Mouse (Mus musculus) stomach, embryonic 14.5 days (tissue): Measurements from ENCODE around the gene Ttc26. TPM values are rescaled to one million over a fixed set of nuclear protein-coding genes. Genes with fewer than 3 reads are reported as not detected.
A peak's percentile ranks its signal among the peaks of the same experiment; 100 is the strongest.
"Not testable (repeated sequence)": the region's sequence is repeated elsewhere in the genome, so short reads cannot be mapped to it uniquely, and the experiment has no call there.

Experiments
- ATAC-seq: fragments of 200-750 bp; cut with Nextera tagmentation; 2 replicates; pipeline ENCODE4 v1.8.0; 2017; ENCODE audit warnings: low read depth, moderate TSS enrichment; ENCODE audit not compliant: insufficient number of reproducible peaks, insufficient read depth, low FRiP score
- H3K27ac ChIP-seq: fragments of 300-500 bp; sonication (generic); 2 replicates; pipeline ENCODE4 v1.5.1; 2014; ENCODE audit warnings: mild to moderate bottlenecking, low read length, moderate library complexity, mixed read lengths
- H3K27me3 ChIP-seq: fragments of 300-500 bp; sonication (generic); 2 replicates; pipeline ENCODE4 v1.6.1; 2014; ENCODE audit warnings: low read length, control low read depth, mixed read lengths; ENCODE audit not compliant: control insufficient read depth, insufficient read depth
- H3K36me3 ChIP-seq: fragments of 300-500 bp; sonication (generic); 2 replicates; pipeline ENCODE4 v1.6.1; 2014; ENCODE audit warnings: mild to moderate bottlenecking, control low read depth, low read length, moderate library complexity, mixed read lengths; ENCODE audit not compliant: control insufficient read depth, insufficient read depth
- H3K4me1 ChIP-seq: fragments of 300-500 bp; sonication (generic); 2 replicates; pipeline ENCODE4 v1.6.1; 2014; ENCODE audit warnings: low read length, control low read depth, mixed read lengths; ENCODE audit not compliant: control insufficient read depth, insufficient read depth
- H3K4me2 ChIP-seq: fragments of 300-500 bp; sonication (generic); replicated peaks from 2 replicates; pipeline ENCODE4 v1.6.1; 2014; ENCODE audit warnings: low read depth, low read length, control low read depth
- H3K4me3 ChIP-seq: fragments of 300-500 bp; sonication (generic); 2 replicates; pipeline ENCODE4 v1.5.1; 2014; ENCODE audit warnings: low read depth, low read length, control low read depth
- H3K9ac ChIP-seq: fragments of 300-500 bp; sonication (generic); replicated peaks from 2 replicates; pipeline ENCODE4 v1.6.1; 2014; ENCODE audit warnings: low read depth, mild to moderate bottlenecking, control low read depth, low read length, moderate library complexity, mixed read lengths
- H3K9me3 ChIP-seq: fragments of 300-500 bp; sonication (generic); 2 replicates; pipeline ENCODE4 v1.6.1; 2016; ENCODE audit warnings: low read depth, low read length, control low read depth; ENCODE audit not compliant: control insufficient read depth
- WGBS: fragments of 180-500 bp; shearing (Covaris S2); extraction: QIAGEN DNeasy Blood & Tissue Kit; methylation state at CpG from one replicate; pipeline ENCODE4 v1.1.7; 2014; 5-methylcytosine and 5-hydroxymethylcytosine counted together
- polyA plus RNA-seq: library from polyadenylated mRNA; unstranded; fragments of >200 nt; fragmentation: Nextera tagmentation; extraction: Ambion mirVana; gene quantifications from 2 replicates; pipeline ENCODE4 v1.2.1, GENCODE M21; 2014

Gene Ttc26
- polyA plus RNA-seq, 1 experiment from 2014 or later = 6.9 TPM

DNA sequence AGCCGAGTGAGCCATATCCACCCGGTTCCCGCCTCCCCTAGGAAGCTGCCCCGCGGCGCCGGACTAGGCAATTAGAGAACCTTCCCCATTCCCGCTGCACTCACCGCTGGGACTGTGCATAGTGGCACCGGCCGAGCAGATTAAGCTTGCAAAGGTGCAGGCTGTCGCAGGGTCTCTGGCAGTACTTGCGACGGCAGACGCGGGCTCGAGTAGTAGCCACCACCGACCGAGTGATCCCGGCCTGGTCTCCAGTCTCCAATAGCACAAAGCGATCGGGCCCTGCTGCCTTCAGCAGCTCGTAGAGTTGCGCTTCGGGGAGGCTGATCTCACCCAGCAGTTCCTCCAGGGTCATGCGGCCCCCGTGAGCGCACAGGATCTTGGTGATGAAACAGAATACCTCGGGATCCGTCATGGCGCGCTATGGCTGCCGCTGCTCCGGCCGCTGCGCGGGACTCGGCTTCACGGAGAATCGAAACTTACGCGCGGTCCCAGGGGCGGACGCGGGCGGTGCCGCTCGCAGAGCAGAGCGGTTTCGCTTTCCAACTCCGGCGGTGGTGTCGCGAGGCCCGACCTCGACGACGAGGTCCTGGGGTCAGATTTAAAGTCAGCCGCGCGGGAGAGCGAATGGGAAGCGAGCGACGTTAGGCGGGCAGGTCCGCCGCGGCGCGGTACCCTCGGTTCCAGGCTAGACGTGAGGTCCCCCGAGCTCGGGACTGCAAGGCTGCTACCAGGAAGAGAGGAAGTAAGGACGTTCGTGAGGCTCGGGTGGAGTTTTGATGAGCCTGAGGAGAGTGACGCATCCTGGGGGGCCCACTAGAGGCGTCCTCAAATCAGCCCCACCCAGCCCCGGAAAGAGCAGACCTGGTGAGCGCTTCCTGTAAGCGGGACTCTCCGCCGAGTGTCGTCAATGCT lies 27.2 kb upstream of the Ttc26 start, which contains the start of gene Zc3hav1:
Gene Zc3hav1 (minus strand): TSS at position 793 of the 912 bp plus-strand sequence.
- Histone ChIP-seq H3K4me2 (peak within 1 kb of the TSS; percentile 55), H3K9ac (peak within 1 kb of the TSS; percentile 47), H3K36me3 (no peaks in the 10 kb centered on the region), H3K27me3 (peaks cover 7% of the 10 kb centered on the region), H3K9me3 (no peaks in the 10 kb centered on the region), H3K27ac (peak within 1 kb of the TSS; percentile 16; the same call in 1 of the 2 replicates), H3K4me3 (peak within 1 kb of the TSS; percentile 70), H3K4me1 (no peaks in the 10 kb centered on the region; the same call in 1 of the 2 replicates)
- under 1% methylated on average over 87 of the region's 87 CpGs for WGBS
- peak; percentile 86 for ATAC-seq

DNA sequence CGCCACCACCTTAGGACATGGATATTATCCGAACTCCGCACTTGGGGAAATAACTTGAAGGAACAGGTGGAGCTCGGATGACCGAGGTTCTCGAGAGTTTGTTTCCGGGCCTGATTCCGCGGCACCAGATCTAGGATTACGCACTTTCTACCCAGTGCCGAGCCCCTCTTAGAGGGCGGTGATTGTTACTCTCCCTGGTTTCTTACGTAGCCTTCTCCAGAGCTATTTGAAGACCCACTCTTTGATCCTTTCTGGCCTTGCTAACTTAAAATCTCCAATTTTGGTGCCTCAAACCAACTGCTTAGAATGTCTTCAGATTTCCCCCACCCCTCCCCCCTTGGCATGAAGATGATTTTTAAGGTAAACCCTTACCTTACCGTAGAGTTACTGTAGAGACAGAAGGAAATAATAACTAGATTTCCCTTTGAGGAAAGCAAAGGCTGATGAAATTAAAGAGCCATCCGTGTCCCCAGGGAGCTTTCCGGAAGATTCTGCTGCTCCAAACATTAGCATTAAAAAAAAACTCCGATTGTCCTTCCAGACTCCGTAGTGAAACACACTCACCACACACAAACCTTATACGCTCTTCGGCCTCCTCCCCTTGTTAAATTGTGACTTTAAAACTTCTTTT lies 26.4 kb upstream of the Ttc26 start:
- no peak for ATAC-seq
- H3K9ac ChIP-seq = no peak overlapping the region
- H3K36me3 ChIP-seq = no peaks in the 10 kb centered on the region
- H3K9me3 ChIP-seq = no peaks in the 10 kb centered on the region
- H3K27ac ChIP-seq = no peak overlapping the region
- no peaks in the 10 kb centered on the region; the same call in 1 of the 2 replicates for H3K4me1 ChIP-seq
- peak overlapping the region; percentile 70 for H3K4me3 ChIP-seq
- H3K27me3 ChIP-seq = peaks cover 7% of the 10 kb centered on the region
- 3% methylated on average over 20 of the region's 20 CpGs for WGBS
- peak overlapping the region; percentile 55 for H3K4me2 ChIP-seq

DNA sequence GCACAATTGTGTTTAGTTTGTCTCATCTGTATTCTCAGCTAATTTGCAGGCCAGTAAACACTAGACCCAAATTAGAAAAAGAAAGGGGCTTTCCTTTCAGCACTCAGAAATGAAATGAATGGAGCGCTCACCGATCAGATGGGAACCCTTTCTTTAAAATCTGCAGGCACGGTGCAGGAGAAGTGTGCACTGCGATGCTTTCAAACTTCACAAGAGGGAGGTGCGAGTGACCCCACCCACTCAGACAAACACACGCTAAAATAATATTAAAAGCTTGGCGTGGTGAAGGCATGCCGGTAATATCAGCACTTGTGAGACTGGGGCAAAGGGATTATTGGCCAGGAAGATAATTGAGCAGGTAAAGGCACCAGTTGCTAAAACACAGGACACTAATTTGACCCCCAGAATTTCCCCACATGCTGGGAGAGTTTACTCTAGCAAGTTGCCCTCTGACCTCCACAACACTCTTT lies 25.9 kb upstream of the Ttc26 start:
- H3K27ac ChIP-seq = no peak overlapping the region

DNA sequence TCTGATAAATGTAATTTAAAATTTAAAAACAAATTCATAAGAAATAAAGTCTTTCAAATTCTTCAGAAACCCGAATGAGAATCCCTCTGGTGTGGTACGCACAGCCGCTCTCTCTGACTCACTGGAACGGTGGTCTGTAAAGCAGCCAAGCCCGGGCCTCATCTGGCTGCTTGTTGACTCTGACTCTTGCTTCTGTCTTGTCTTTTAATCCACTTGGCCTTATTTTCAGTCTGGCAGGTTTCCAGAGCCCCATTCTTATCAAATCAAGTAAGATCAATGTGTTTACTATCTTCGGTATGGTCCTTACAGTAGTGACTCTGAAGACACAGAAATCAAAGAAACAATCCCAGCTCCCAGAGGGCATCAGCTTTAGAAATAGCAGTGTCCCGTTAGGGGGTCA lies 25.4 kb upstream of the Ttc26 start:
- Histone ChIP-seq H3K4me3 (no peak overlapping the region), H3K4me2 (no peak overlapping the region), H3K27me3 (peaks cover 7% of the 10 kb centered on the region), H3K9ac (no peak overlapping the region), H3K36me3 (no peaks in the 10 kb centered on the region), H3K4me1 (no peaks in the 10 kb centered on the region; the same call in 1 of the 2 replicates), H3K27ac (no peak overlapping the region), H3K9me3 (no peaks in the 10 kb centered on the region)
- WGBS = 16% methylated on average over 7 of the region's 7 CpGs
- ATAC-seq = no peak

More for the DNA sequence above, 25.9 kb upstream of the Ttc26 start:
- H3K9me3 ChIP-seq = no peaks in the 10 kb centered on the region
- H3K4me2 ChIP-seq = peak overlapping the region; percentile 55; the same call in 1 of the 2 replicates
- H3K4me3 ChIP-seq = peak overlapping the region; percentile 70; the same call in 1 of the 2 replicates
- H3K4me1 ChIP-seq = no peaks in the 10 kb centered on the region; the same call in 1 of the 2 replicates
- H3K9ac ChIP-seq = no peak overlapping the region
- H3K36me3 ChIP-seq = no peaks in the 10 kb centered on the region
- WGBS = 4% methylated on average over 8 of the region's 8 CpGs
- H3K27me3 ChIP-seq = peaks cover 7% of the 10 kb centered on the region
- ATAC-seq = no peak

DNA sequence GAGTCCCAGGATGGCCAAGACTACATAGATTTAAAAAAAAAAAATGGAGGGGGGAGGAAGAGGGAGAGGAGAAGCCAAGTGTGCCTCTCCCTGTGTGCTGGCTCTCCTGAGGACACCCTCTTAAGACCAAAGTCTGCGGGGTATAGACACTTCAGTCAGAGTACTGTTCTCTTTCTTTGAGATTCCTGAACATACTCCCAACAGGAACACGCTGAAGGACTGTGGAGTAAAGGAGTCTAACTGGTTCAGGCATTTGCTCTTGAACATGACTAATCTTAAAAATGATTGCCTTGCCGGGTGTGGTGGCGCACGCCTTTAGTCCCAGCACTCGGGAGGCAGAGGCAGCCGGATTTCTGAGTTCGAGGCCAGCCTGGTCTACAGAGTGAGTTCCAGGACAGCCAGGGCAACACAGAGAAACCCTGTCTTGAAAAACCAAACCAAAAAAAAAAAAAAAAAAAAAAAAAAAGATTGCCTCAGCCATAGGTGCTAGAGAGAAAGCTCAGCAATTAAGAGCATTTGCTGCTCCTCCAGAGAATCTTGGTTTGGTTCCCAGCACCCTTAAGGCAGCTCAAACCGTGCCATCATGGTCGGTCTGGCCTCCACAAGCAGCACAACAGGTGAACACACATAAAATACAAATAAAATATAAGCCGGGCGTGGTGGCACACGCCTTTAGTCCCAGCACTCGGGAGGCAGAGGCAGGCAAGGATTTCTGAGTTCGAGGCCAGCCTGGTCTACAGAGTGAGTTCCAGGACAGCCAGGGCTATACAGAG lies 24.4 kb upstream of the Ttc26 start:
- not testable (repeated sequence) for ATAC-seq, H3K4me3 ChIP-seq, H3K27me3 ChIP-seq, H3K36me3 ChIP-seq, H3K27ac ChIP-seq, H3K9ac ChIP-seq, H3K9me3 ChIP-seq, H3K4me2 ChIP-seq, H3K4me1 ChIP-seq
- 80% methylated on average over 15 of the region's 15 CpGs for WGBS

DNA sequence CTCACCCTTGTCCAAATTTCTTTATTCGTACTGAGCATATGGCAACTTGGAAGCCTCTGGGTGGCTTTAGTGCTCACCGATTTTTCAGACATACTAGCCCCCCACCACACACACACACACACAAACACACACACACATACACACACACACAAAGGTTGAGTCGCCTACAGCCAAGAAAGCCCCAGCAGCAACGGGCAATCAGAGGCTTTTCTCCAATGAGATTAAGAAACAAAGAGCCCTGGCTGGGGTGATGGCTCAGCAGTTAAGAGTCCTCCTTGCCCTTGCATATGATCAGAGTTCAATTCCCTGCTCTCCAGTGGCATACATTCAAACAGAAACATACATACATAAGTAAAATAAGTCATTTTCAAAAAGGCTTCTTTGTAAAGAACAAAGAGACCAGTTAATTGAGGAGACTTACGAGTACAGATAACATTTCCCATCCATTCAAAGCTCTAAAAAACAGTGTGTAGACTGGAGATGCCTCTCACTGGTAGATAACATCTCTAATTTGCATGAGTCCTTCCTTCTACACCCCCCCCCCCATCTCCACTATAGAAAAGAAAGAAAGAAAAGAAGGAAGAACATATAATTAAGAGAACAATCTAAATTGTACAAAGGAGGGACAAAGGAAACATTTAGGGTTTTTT lies 23.5 kb upstream of the Ttc26 start:
- H3K4me1 ChIP-seq = no peaks in the 10 kb centered on the region; the same call in 1 of the 2 replicates
- H3K4me2 ChIP-seq = no peak overlapping the region
- H3K9me3 ChIP-seq = no peaks in the 10 kb centered on the region
- no peaks in the 10 kb centered on the region for H3K36me3 ChIP-seq
- 70% methylated on average over 5 of the region's 5 CpGs for WGBS
- no peak overlapping the region for H3K9ac ChIP-seq
- no peak for ATAC-seq
- H3K27ac ChIP-seq = no peak overlapping the region
- H3K4me3 ChIP-seq = no peak overlapping the region
- H3K27me3 ChIP-seq = peaks cover 3% of the 10 kb centered on the region; the same call in 1 of the 2 replicates

DNA sequence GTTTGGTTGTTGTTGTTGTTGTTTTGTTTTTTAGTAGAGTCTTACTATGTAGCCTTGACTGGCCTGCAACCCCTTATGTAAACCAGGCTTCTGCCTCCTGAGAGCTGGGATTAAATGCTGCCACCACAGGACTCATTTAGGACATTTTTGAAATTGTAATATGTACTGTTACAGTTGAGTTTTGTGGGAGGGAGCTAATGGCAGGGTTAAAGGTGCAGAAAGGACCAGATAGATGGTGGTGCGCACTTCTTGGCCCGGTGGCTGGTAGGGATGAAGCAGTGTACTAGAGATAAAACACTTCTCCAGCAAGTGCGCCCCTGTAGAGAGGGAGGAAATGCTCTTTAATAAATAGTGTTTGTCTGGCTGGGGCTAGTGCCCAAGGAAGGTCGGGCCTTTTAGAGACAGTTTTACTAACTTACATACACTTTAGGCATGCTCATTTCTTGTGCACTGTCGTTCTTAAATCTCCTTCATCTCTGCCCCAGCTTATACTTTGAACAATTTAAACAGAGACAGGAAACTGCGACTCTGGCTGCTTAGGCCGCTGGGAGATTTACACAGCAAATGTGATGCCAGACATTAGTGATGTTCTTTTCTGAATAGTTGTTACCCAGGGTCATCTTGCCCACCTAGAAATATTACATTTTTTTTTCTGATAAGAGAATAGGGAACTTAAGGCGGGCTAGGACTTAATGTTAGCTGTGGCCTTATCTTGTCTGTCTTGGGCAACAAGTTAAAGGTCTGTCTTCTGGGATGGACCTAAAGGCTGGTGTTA lies 22.8 kb upstream of the Ttc26 start:
- 60% methylated on average over 8 of the region's 8 CpGs for WGBS
- H3K4me1 ChIP-seq = no peaks in the 10 kb centered on the region; the same call in 1 of the 2 replicates
- no peaks in the 10 kb centered on the region for H3K27me3 ChIP-seq
- H3K27ac ChIP-seq = no peak overlapping the region
- no peaks in the 10 kb centered on the region for H3K36me3 ChIP-seq
- H3K9me3 ChIP-seq = no peaks in the 10 kb centered on the region
- ATAC-seq = no peak
- H3K9ac ChIP-seq = no peak overlapping the region
- H3K4me2 ChIP-seq = no peak overlapping the region
- no peak overlapping the region for H3K4me3 ChIP-seq
